Mouse (Mus musculus) retina, adult 2 months (tissue): ENCODE results near the gene Ankib1.
"Not testable (repeated sequence)": the region's sequence is repeated elsewhere in the genome, so short reads cannot be mapped to it uniquely, and the experiment has no call there.

Experiments
- DNase-seq: peaks from one replicate; pipeline ENCODE4 v3.0.0-alpha.2; 2012; ENCODE audit warnings: low read depth, low spot score

Gene Ankib1

GRCm38 (mm10) chr5:3725491-3725890 is 77.2 kb downstream of the Ankib1 start:
- DNase-seq: no peak

- DNase-seq: no peak
Measured at GRCm38 (mm10) chr5:3723415-3723814, 79.3 kb downstream of the Ankib1 start.

- no peak for DNase-seq
Measured at GRCm38 (mm10) chr5:3722873-3723272, 79.9 kb downstream of the Ankib1 start.

GRCm38 (mm10) chr5:3719371-3719770 is 83.4 kb downstream of the Ankib1 start:
- no peak for DNase-seq

GRCm38 (mm10) chr5:3715800-3716199 is 86.9 kb downstream of the Ankib1 start:
- DNase-seq: no peak

- no peak for DNase-seq
Measured at GRCm38 (mm10) chr5:3702180-3702579, 100.5 kb downstream of the Ankib1 start.

- DNase-seq: no peak
Measured at GRCm38 (mm10) chr5:3700025-3700424, 102.7 kb downstream of the Ankib1 start.

- no peak for DNase-seq
Measured at GRCm38 (mm10) chr5:3696031-3696430, 106.7 kb downstream of the Ankib1 start.

GRCm38 (mm10) chr5:3695191-3695590 is 107.5 kb downstream of the Ankib1 start:
- no peak for DNase-seq

- no peak for DNase-seq
Measured at GRCm38 (mm10) chr5:3692956-3693355, 109.8 kb downstream of the Ankib1 start.

GRCm38 (mm10) chr5:3691283-3691682 is 111.4 kb downstream of the Ankib1 start:
- DNase-seq: no peak

GRCm38 (mm10) chr5:3688298-3688697 is 114.4 kb downstream of the Ankib1 start:
- no peak for DNase-seq

- no peak for DNase-seq
Measured at GRCm38 (mm10) chr5:3669938-3670554, 132.7 kb downstream of the Ankib1 start.

GRCm38 (mm10) chr5:3666585-3666984 is 136.1 kb downstream of the Ankib1 start:
- no peak for DNase-seq

GRCm38 (mm10) chr5:3665225-3665624 is 137.5 kb downstream of the Ankib1 start:
- DNase-seq: no peak

- no peak for DNase-seq
Measured at GRCm38 (mm10) chr5:3657085-3657484, 145.6 kb downstream of the Ankib1 start, which contains the start of gene Gatad1. Gene Gatad1, minus strand, starts transcription at chr5:3657185.

GRCm38 (mm10) chr5:3653801-3654200 is 148.9 kb downstream of the Ankib1 start:
- DNase-seq: no peak

- not testable (repeated sequence) for DNase-seq
Measured at GRCm38 (mm10) chr5:3652903-3653575, 149.7 kb downstream of the Ankib1 start.

GRCm38 (mm10) chr5:3651621-3652020 is 151.1 kb downstream of the Ankib1 start:
- DNase-seq: no peak

- DNase-seq: no peak
Measured at GRCm38 (mm10) chr5:3650881-3651280, 151.8 kb downstream of the Ankib1 start, which contains the start of gene Tmbim7. Gene Tmbim7, plus strand, starts transcription at chr5:3651181.

GRCm38 (mm10) chr5:3648849-3649210 is 153.9 kb downstream of the Ankib1 start:
- no peak for DNase-seq

- no peak for DNase-seq
Measured at GRCm38 (mm10) chr5:3648206-3648848, 154.4 kb downstream of the Ankib1 start.

GRCm38 (mm10) chr5:3647708-3648121 is 155.0 kb downstream of the Ankib1 start:
- DNase-seq: peak; percentile 77
